ENCODE assay signal across 26 mouse cellular contexts in the genomic region with DNA sequence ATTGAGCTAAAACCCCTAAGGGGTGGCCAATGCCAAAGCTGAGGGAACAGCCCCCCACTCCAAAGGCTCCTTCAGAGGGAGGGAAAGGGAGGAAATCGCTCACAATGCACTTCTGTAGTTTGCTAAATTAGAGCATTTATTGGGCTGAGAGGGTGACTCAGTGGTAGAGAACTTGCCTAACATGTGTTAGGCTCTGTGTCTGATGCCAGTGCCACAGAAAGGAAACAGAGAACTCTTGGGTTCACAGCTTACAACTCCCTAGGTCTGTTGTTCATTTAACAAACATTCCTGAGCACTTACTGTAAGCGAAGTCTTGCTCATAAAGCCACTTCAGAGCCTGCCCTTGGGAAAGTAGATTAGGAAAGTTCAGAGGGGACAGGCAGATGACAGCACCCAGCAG. TPM values are rescaled to one million over a fixed set of nuclear protein-coding genes. Genes with fewer than 3 reads are reported as not detected.
DNase-seq lines count a peak whose midpoint lies in the region; ATAC-seq lines count a peak whose summit lies in the region.
"Had no signal": no experiment of that assay in that cellular context is flagged by ENCODE, and none has a peak within 500 bp of the region (broad histone marks: within the 10 kb centered on the region; RNA-seq: fewer than 3 reads in every experiment).

No protein-coding gene starts in this region.

- H3K27ac ChIP-seq in lung, embryonic 16.5 days (ENCODE audit: low read length): peak overlapping the region; percentile 0; the same call in 1 of the 2 replicates
- peak overlapping the region; percentile 34; the same call in 1 of the 2 replicates for H3K27ac ChIP-seq in limb, embryonic 10.5 days
- no peak overlapping the region for H3K27ac ChIP-seq in kidney, embryonic 14.5 days (ENCODE audit: low read depth, low read length)
- H3K27ac ChIP-seq: forebrain, embryonic 12.5 days; hindbrain, embryonic 15.5 days; neural tube, embryonic 12.5 days had no signal

- H3K4me2 ChIP-seq in lung, embryonic 16.5 days (ENCODE audit: low read depth, low read length): no peak overlapping the region
- no peak overlapping the region for H3K4me2 ChIP-seq in kidney, embryonic 14.5 days (replicated peaks; ENCODE audit: low read depth, low read length)
- H3K4me2 ChIP-seq: forebrain, embryonic 12.5 days; hindbrain, embryonic 15.5 days; neural tube, embryonic 12.5 days had no signal

- H3K9ac ChIP-seq in lung, embryonic 16.5 days (ENCODE audit: low read length): no peak overlapping the region
- no peak overlapping the region for H3K9ac ChIP-seq in kidney, embryonic 14.5 days (ENCODE audit: low read depth, low read length)
- H3K9ac ChIP-seq: forebrain, embryonic 12.5 days; hindbrain, embryonic 15.5 days; neural tube, embryonic 12.5 days had no signal

- DNase-seq in adrenal gland, adult 2 months: peak; percentile 22
- DNase-seq in adrenal gland, postnatal 10 days: no peak
- DNase-seq in lung, postnatal 36 days: no peak
- DNase-seq in limb, embryonic 10.5 days (ENCODE audit: low spot score): no peak
- DNase-seq in gastrocnemius, adult 8-10 months (ENCODE audit: low spot score in 2 of 2): no peak
- DNase-seq in kidney, adult 18-20 months: no peak
- DNase-seq: adrenal gland, postnatal 25 days; cerebellum, adult 18-20 months; cerebellum, postnatal 36 days; kidney, postnatal 25 days; lung, adult 18-20 months; thymus, adult 2 months had no signal

- ATAC-seq in lung, embryonic 16.5 days (ENCODE audit: low read depth): no peak
- no peak for ATAC-seq in kidney, embryonic 14.5 days (ENCODE audit: low FRiP score, low TSS enrichment)
- ATAC-seq: intestine, postnatal 0 days had no signal

- no peak overlapping the region for H3K4me3 ChIP-seq in lung, embryonic 16.5 days (ENCODE audit: low read length)
- H3K4me3 ChIP-seq in limb, embryonic 10.5 days: no peak overlapping the region
- H3K4me3 ChIP-seq in kidney, embryonic 14.5 days (ENCODE audit: low read length): no peak overlapping the region
- H3K4me3 ChIP-seq: forebrain, embryonic 12.5 days; hindbrain, embryonic 15.5 days; megakaryocyte, embryonic 14.5 days; neural tube, embryonic 12.5 days had no signal

- 33% methylated on average over 2 of the region's 2 CpGs for WGBS in lung, embryonic 16.5 days
- 68% methylated on average over 2 of the region's 2 CpGs for WGBS in limb, embryonic 10.5 days
- 52% methylated on average over 2 of the region's 2 CpGs for WGBS in kidney, embryonic 14.5 days

- 0 out of 2 replicates have a peak, but pooled peaks cover 15% of the 10 kb centered on the region for H3K4me1 ChIP-seq in lung, embryonic 16.5 days (replicated peaks; ENCODE audit: control insufficient read depth, insufficient read depth, low read length)
- H3K4me1 ChIP-seq in limb, embryonic 10.5 days: peaks cover 20% of the 10 kb centered on the region
- peaks cover 10% of the 10 kb centered on the region for H3K4me1 ChIP-seq in kidney, embryonic 14.5 days (ENCODE audit: control insufficient read depth, insufficient read depth, low read length)
- H3K4me1 ChIP-seq: forebrain, embryonic 12.5 days; hindbrain, embryonic 15.5 days; neural tube, embryonic 12.5 days had no signal

- H3K36me3 ChIP-seq in lung, embryonic 16.5 days (ENCODE audit: control insufficient read depth, insufficient read depth, low read length): no peaks in the 10 kb centered on the region
- H3K36me3 ChIP-seq in limb, embryonic 10.5 days: no peaks in the 10 kb centered on the region
- no peaks in the 10 kb centered on the region for H3K36me3 ChIP-seq in kidney, embryonic 14.5 days (ENCODE audit: control insufficient read depth, insufficient read depth, low read length)
- H3K36me3 ChIP-seq: forebrain, embryonic 12.5 days; hindbrain, embryonic 15.5 days; neural tube, embryonic 12.5 days had no signal

- no peaks in the 10 kb centered on the region for H3K27me3 ChIP-seq in lung, embryonic 16.5 days (ENCODE audit: control insufficient read depth, insufficient read depth, low read depth, low read length)
- H3K27me3 ChIP-seq in limb, embryonic 10.5 days (ENCODE audit: low read depth, poor library complexity, severe bottlenecking): no peaks in the 10 kb centered on the region
- H3K27me3 ChIP-seq in kidney, embryonic 14.5 days (ENCODE audit: control insufficient read depth, insufficient read depth, low read length): no peaks in the 10 kb centered on the region
- H3K27me3 ChIP-seq: forebrain, embryonic 12.5 days; hindbrain, embryonic 15.5 days; neural tube, embryonic 12.5 days had no signal

- no peaks in the 10 kb centered on the region for H3K9me3 ChIP-seq in lung, embryonic 16.5 days (ENCODE audit: control insufficient read depth, low read length)
- no peaks in the 10 kb centered on the region for H3K9me3 ChIP-seq in limb, embryonic 10.5 days (replicated peaks)
- no peaks in the 10 kb centered on the region for H3K9me3 ChIP-seq in kidney, embryonic 14.5 days (ENCODE audit: control insufficient read depth, low read length)
- H3K9me3 ChIP-seq: forebrain, embryonic 12.5 days; hindbrain, embryonic 15.5 days; neural tube, embryonic 12.5 days had no signal

RNA-seq across cellular contexts. Expression of a gene that starts 15.3 kb away (rescaled TPM):
- total RNA-seq in adrenal gland, adult 2 months (2021): not detected
- polyA plus RNA-seq in adrenal gland, adult 2 months (2012; rRNA removed): not detected in 2 replicates
- not detected for total RNA-seq in adrenal gland, postnatal 10 days (2021)
- polyA plus RNA-seq in lung, embryonic 16.5 days (2015; fragmentation: Nextera tagmentation; extraction: Ambion mirVana): not detected in 2 replicates
- not detected in 2 replicates for polyA plus RNA-seq in limb, embryonic 10.5 days (2016; fragmentation: Nextera tagmentation; extraction: Ambion mirVana)
- total RNA-seq in gastrocnemius, adult 8-10 months (2022): not detected
- not detected in 2 replicates for polyA plus RNA-seq in kidney, embryonic 14.5 days (2014; fragmentation: Nextera tagmentation; extraction: Ambion mirVana)
- total RNA-seq: adrenal gland, postnatal 25 days; CH12.LX; granulocyte monocyte progenitor cell, adult 5-6 weeks; liver, adult 2 months had no signal
- polyA plus RNA-seq: embryonic facial prominence, embryonic 11.5 days; forebrain, embryonic 12.5 days; frontal cortex, adult 2 months; heart, embryonic 16.5 days; hindbrain, embryonic 15.5 days; intestine, postnatal 0 days; liver, adult 2 months; stomach, embryonic 14.5 days; thymus, adult 2 months had no signal

RNA-seq across cellular contexts. Expression of a gene that starts 29.4 kb away (rescaled TPM):
- total RNA-seq in adrenal gland, adult 2 months (2021): 1 to 10 TPM; 1.2 to 2.8 TPM
- 6.9 and 8.4 TPM in 2 replicates for polyA plus RNA-seq in adrenal gland, adult 2 months (2012; rRNA removed)
- 1 to 10 TPM; 4.3 to 4.6 TPM for total RNA-seq in adrenal gland, postnatal 10 days (2021)
- polyA plus RNA-seq in lung, embryonic 16.5 days (2015; fragmentation: Nextera tagmentation; extraction: Ambion mirVana): 2.2 and 2.4 TPM in 2 replicates
- 0.09 TPM in 1 of 2 replicates, not detected in the other for polyA plus RNA-seq in limb, embryonic 10.5 days (2016; fragmentation: Nextera tagmentation; extraction: Ambion mirVana)
- 1 to 10 TPM in 3 of 4 experiments, under 1 TPM in 1; 0.94 to 1.5 (median 1.2) TPM for total RNA-seq in gastrocnemius, adult 8-10 months (2022)
- 1.7 and 2.2 TPM in 2 replicates for polyA plus RNA-seq in kidney, embryonic 14.5 days (2014; fragmentation: Nextera tagmentation; extraction: Ambion mirVana)
- total RNA-seq: CH12.LX; granulocyte monocyte progenitor cell, adult 5-6 weeks; liver, adult 2 months had no signal

RNA-seq across cellular contexts. Expression of a gene that starts 46.2 kb away (rescaled TPM):
- total RNA-seq in adrenal gland, adult 2 months (2021): 10 to 100 TPM; 11.2 to 12.5 TPM
- polyA plus RNA-seq in adrenal gland, adult 2 months (2012; rRNA removed): 14.5 and 17.9 TPM in 2 replicates
- 10 to 100 TPM; 12.4 to 18.4 TPM for total RNA-seq in adrenal gland, postnatal 10 days (2021)
- 11.7 and 12.3 TPM in 2 replicates for polyA plus RNA-seq in lung, embryonic 16.5 days (2015; fragmentation: Nextera tagmentation; extraction: Ambion mirVana)
- polyA plus RNA-seq in limb, embryonic 10.5 days (2016; fragmentation: Nextera tagmentation; extraction: Ambion mirVana): 7.2 TPM in 2 replicates
- 1 to 10 TPM in 2 of 4 experiments, under 1 TPM in 2; 0.70 to 1.4 (median 0.90) TPM for total RNA-seq in gastrocnemius, adult 8-10 months (2022)
- 4.0 and 4.4 TPM in 2 replicates for polyA plus RNA-seq in kidney, embryonic 14.5 days (2014; fragmentation: Nextera tagmentation; extraction: Ambion mirVana)
